Mouse (Mus musculus): ENCODE measurements around the gene Ctnnbl1. TPM values are rescaled to one million over a fixed set of nuclear protein-coding genes. Genes with fewer than 3 reads are reported as not detected.

The Ctnnbl1 gene
- polyA plus RNA-seq, 1 experiment from 2014 or later = 28.8 TPM

- no peak for DNase-seq
- H3K4me2 ChIP-seq = no peak overlapping the region
- no peak overlapping the region for H3K4me3 ChIP-seq (replicated peaks)
- ATAC-seq (ENCODE audit: low read depth) = no peak
- H3K27me3 ChIP-seq = no peaks in the 10 kb centered on the region
- H3K9me3 ChIP-seq (replicated peaks) = no peaks in the 10 kb centered on the region
- no peak overlapping the region for H3K9ac ChIP-seq
- WGBS (ENCODE audit: insufficient replicate concordance) = 82% methylated on average over 9 of the region's 9 CpGs
- H3K36me3 ChIP-seq = no peaks in the 10 kb centered on the region
- H3K4me1 ChIP-seq (replicated peaks) = peaks cover 12% of the 10 kb centered on the region; the same call in 1 of the 2 replicates
- no peak overlapping the region for H3K27ac ChIP-seq
Measured at GRCm38 (mm10) chr2:157799533-157799932, 62.3 kb downstream of the Ctnnbl1 start.

GRCm38 (mm10) chr2:157800288-157800687 lies 63.1 kb downstream of the Ctnnbl1 start:
- DNase-seq = no peak

GRCm38 (mm10) chr2:157800746-157801501 lies 63.7 kb downstream of the Ctnnbl1 start:
- Histone ChIP-seq H3K4me3 (replicated peaks) (no peak overlapping the region), H3K4me1 (replicated peaks) (peaks cover 14% of the 10 kb centered on the region; the same call in 1 of the 2 replicates), H3K9me3 (replicated peaks) (no peaks in the 10 kb centered on the region), H3K36me3 (peaks cover 2% of the 10 kb centered on the region; the same call in 1 of the 2 replicates), H3K9ac (no peak overlapping the region), H3K27ac (no peak overlapping the region), H3K4me2 (no peak overlapping the region), H3K27me3 (no peaks in the 10 kb centered on the region)
- ATAC-seq (ENCODE audit: low read depth) = no peak
- DNase-seq = no peak
- WGBS (ENCODE audit: insufficient replicate concordance) = 67% methylated on average over 11 of the region's 11 CpGs

More at GRCm38 (mm10) chr2:157800288-157800687, 63.1 kb downstream of the Ctnnbl1 start:
- H3K4me3 ChIP-seq (replicated peaks) = no peak overlapping the region
- ATAC-seq (ENCODE audit: low read depth) = no peak
- H3K27ac ChIP-seq = no peak overlapping the region
- H3K36me3 ChIP-seq = no peaks in the 10 kb centered on the region
- H3K9ac ChIP-seq = no peak overlapping the region
- no peaks in the 10 kb centered on the region for H3K9me3 ChIP-seq (replicated peaks)
- H3K4me2 ChIP-seq = no peak overlapping the region
- H3K27me3 ChIP-seq = no peaks in the 10 kb centered on the region
- 74% methylated on average over 2 of the region's 2 CpGs for WGBS (ENCODE audit: insufficient replicate concordance)
- H3K4me1 ChIP-seq (replicated peaks) = peaks cover 12% of the 10 kb centered on the region; the same call in 1 of the 2 replicates

- H3K4me1 ChIP-seq (replicated peaks) = peaks cover 15% of the 10 kb centered on the region; the same call in 1 of the 2 replicates
- no peaks in the 10 kb centered on the region for H3K27me3 ChIP-seq
- no peak overlapping the region for H3K27ac ChIP-seq
- no peak for DNase-seq
- WGBS (ENCODE audit: insufficient replicate concordance) = 45% methylated on average over 8 of the region's 8 CpGs
- ATAC-seq (ENCODE audit: low read depth) = no peak
- no peak overlapping the region for H3K4me3 ChIP-seq (replicated peaks)
- peaks cover 7% of the 10 kb centered on the region; the same call in 1 of the 2 replicates for H3K36me3 ChIP-seq
- no peaks in the 10 kb centered on the region for H3K9me3 ChIP-seq (replicated peaks)
- no peak overlapping the region for H3K9ac ChIP-seq
- H3K4me2 ChIP-seq = no peak overlapping the region
Measured at GRCm38 (mm10) chr2:157801505-157802357, 64.5 kb downstream of the Ctnnbl1 start.

GRCm38 (mm10) chr2:157802666-157803065 lies 65.5 kb downstream of the Ctnnbl1 start:
- Histone ChIP-seq H3K36me3 (peaks cover 10% of the 10 kb centered on the region; the same call in 1 of the 2 replicates), H3K27ac (no peak overlapping the region), H3K9ac (no peak overlapping the region), H3K4me1 (replicated peaks) (peaks cover 17% of the 10 kb centered on the region; the same call in 1 of the 2 replicates), H3K27me3 (no peaks in the 10 kb centered on the region), H3K4me2 (no peak overlapping the region), H3K4me3 (replicated peaks) (no peak overlapping the region), H3K9me3 (replicated peaks) (no peaks in the 10 kb centered on the region)
- no peak for ATAC-seq (ENCODE audit: low read depth)
- no peak for DNase-seq
- WGBS (ENCODE audit: insufficient replicate concordance) = 84% methylated on average over 5 of the region's 5 CpGs

GRCm38 (mm10) chr2:157804388-157804787 lies 67.2 kb downstream of the Ctnnbl1 start:
- no peak for DNase-seq
- 48% methylated on average over 3 of the region's 3 CpGs for WGBS (ENCODE audit: insufficient replicate concordance)
- H3K36me3 ChIP-seq = peaks cover 10% of the 10 kb centered on the region; the same call in 1 of the 2 replicates
- no peaks in the 10 kb centered on the region for H3K27me3 ChIP-seq
- H3K27ac ChIP-seq = no peak overlapping the region
- ATAC-seq (ENCODE audit: low read depth) = no peak
- H3K9me3 ChIP-seq (replicated peaks) = no peaks in the 10 kb centered on the region
- H3K9ac ChIP-seq = no peak overlapping the region
- no peak overlapping the region for H3K4me3 ChIP-seq (replicated peaks)
- no peak overlapping the region for H3K4me2 ChIP-seq
- peaks cover 19% of the 10 kb centered on the region; the same call in 1 of the 2 replicates for H3K4me1 ChIP-seq (replicated peaks)

GRCm38 (mm10) chr2:157805091-157805490 lies 67.9 kb downstream of the Ctnnbl1 start:
- Histone ChIP-seq H3K4me3 (replicated peaks) (no peak overlapping the region), H3K9ac (no peak overlapping the region), H3K4me1 (replicated peaks) (peaks cover 19% of the 10 kb centered on the region; the same call in 1 of the 2 replicates), H3K27me3 (no peaks in the 10 kb centered on the region), H3K27ac (no peak overlapping the region), H3K4me2 (no peak overlapping the region), H3K36me3 (peaks cover 12% of the 10 kb centered on the region; the same call in 1 of the 2 replicates), H3K9me3 (replicated peaks) (no peaks in the 10 kb centered on the region)
- 71% methylated on average over 3 of the region's 3 CpGs for WGBS (ENCODE audit: insufficient replicate concordance)
- DNase-seq = no peak
- ATAC-seq (ENCODE audit: low read depth) = no peak

GRCm38 (mm10) chr2:157807076-157807475 lies 69.9 kb downstream of the Ctnnbl1 start:
- DNase-seq (no peak), ATAC-seq (ENCODE audit: low read depth) (no peak)
- Histone ChIP-seq H3K27ac (no peak overlapping the region), H3K9ac (no peak overlapping the region), H3K27me3 (no peaks in the 10 kb centered on the region), H3K4me2 (no peak overlapping the region), H3K4me3 (replicated peaks) (no peak overlapping the region), H3K4me1 (replicated peaks) (peaks cover 7% of the 10 kb centered on the region; the same call in 1 of the 2 replicates), H3K9me3 (replicated peaks) (no peaks in the 10 kb centered on the region), H3K36me3 (peaks cover 20% of the 10 kb centered on the region; the same call in 1 of the 2 replicates)
- 73% methylated on average over 4 of the region's 4 CpGs for WGBS (ENCODE audit: insufficient replicate concordance)

- no peak overlapping the region for H3K4me3 ChIP-seq (replicated peaks)
- peaks cover 26% of the 10 kb centered on the region; the same call in 1 of the 2 replicates for H3K36me3 ChIP-seq
- H3K4me2 ChIP-seq = no peak overlapping the region
- H3K4me1 ChIP-seq (replicated peaks) = peaks cover 7% of the 10 kb centered on the region; the same call in 1 of the 2 replicates
- no peak for DNase-seq
- WGBS (ENCODE audit: insufficient replicate concordance) = 80% methylated on average over 7 of the region's 7 CpGs
- no peaks in the 10 kb centered on the region for H3K27me3 ChIP-seq
- ATAC-seq (ENCODE audit: low read depth) = no peak
- no peaks in the 10 kb centered on the region for H3K9me3 ChIP-seq (replicated peaks)
- H3K9ac ChIP-seq = no peak overlapping the region
- no peak overlapping the region for H3K27ac ChIP-seq
Measured at GRCm38 (mm10) chr2:157807621-157808367, 70.6 kb downstream of the Ctnnbl1 start.

GRCm38 (mm10) chr2:157808368-157808923 lies 71.2 kb downstream of the Ctnnbl1 start:
- DNase-seq (no peak), ATAC-seq (ENCODE audit: low read depth) (no peak)
- WGBS (ENCODE audit: insufficient replicate concordance) = 72% methylated on average over 7 of the region's 7 CpGs
- Histone ChIP-seq H3K27me3 (no peaks in the 10 kb centered on the region), H3K4me2 (no peak overlapping the region), H3K9ac (no peak overlapping the region), H3K27ac (no peak overlapping the region), H3K9me3 (replicated peaks) (no peaks in the 10 kb centered on the region), H3K4me1 (replicated peaks) (peaks cover 7% of the 10 kb centered on the region; the same call in 1 of the 2 replicates), H3K4me3 (replicated peaks) (no peak overlapping the region), H3K36me3 (peaks cover 29% of the 10 kb centered on the region; the same call in 1 of the 2 replicates)

Measured in liver, embryonic 13.5 days (tissue).